Comparison of ENCODE assay signal across 39 mouse cellular contexts in the genomic region with DNA sequence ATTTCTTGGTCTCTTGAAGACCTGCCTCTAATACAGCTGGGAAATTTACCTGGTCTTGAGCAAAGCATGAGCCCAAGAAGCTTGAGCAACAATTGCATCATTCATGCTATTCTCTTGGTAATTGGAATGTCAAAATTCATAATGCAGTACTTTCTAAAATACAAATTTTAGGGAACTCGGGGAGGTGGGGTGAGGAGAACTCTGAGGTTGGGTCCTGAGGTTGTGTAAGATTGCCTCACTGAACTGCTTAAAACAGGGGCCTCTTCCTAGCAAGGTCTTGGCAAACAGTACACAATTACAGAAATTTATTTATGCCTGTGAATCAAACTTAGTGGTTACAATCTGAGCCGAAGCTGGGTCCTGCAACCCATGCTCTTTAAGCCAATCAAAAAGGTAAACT. TPM values are rescaled to one million over a fixed set of nuclear protein-coding genes. Genes with fewer than 3 reads are reported as not detected.
"Had no signal": no experiment of that assay in that cellular context is flagged by ENCODE, and none has a peak within 500 bp of the region (broad histone marks: within the 10 kb centered on the region; RNA-seq: fewer than 3 reads in every experiment).

No protein-coding gene starts in this region.

- H3K9ac ChIP-seq: heart, embryonic 13.5 days; heart, embryonic 15.5 days; hindbrain, embryonic 13.5 days; hindbrain, embryonic 15.5 days; kidney, embryonic 15.5 days; limb, embryonic 13.5 days; limb, embryonic 15.5 days; liver, embryonic 14.5 days had no signal

- H3K9me3 ChIP-seq: heart, embryonic 13.5 days; heart, embryonic 15.5 days; hindbrain, embryonic 13.5 days; hindbrain, embryonic 15.5 days; kidney, embryonic 15.5 days; limb, embryonic 13.5 days; limb, embryonic 15.5 days had no signal

- H3K36me3 ChIP-seq: heart, embryonic 13.5 days; heart, embryonic 15.5 days; hindbrain, embryonic 13.5 days; hindbrain, embryonic 15.5 days; kidney, embryonic 15.5 days; limb, embryonic 13.5 days; limb, embryonic 15.5 days had no signal

- H3K4me2 ChIP-seq: heart, embryonic 11.5 days; heart, embryonic 13.5 days; heart, embryonic 15.5 days; hindbrain, embryonic 13.5 days; hindbrain, embryonic 15.5 days; kidney, embryonic 15.5 days; limb, embryonic 13.5 days; limb, embryonic 15.5 days had no signal

- H3K27ac ChIP-seq: gastrocnemius, adult 2 months; heart, embryonic 13.5 days; heart, embryonic 15.5 days; hindbrain, embryonic 13.5 days; hindbrain, embryonic 15.5 days; hindbrain, postnatal 0 days; kidney, embryonic 15.5 days; kidney, postnatal 0 days; left cerebral cortex, adult 2 months; limb, embryonic 13.5 days; limb, embryonic 15.5 days; liver, embryonic 14.5 days had no signal

- DNase-seq: gastrocnemius, adult 2 months; gastrocnemius, postnatal 10 days; gastrocnemius, postnatal 25 days; heart, adult 18-20 months; heart, postnatal 14 days; heart, postnatal 36 days; kidney, adult 11 months; kidney, adult 2 months; kidney, adult 9 months; kidney, postnatal 14 days; kidney, postnatal 36 days; left cerebral cortex, postnatal 4 days had no signal

- H3K27me3 ChIP-seq: heart, embryonic 13.5 days; heart, embryonic 15.5 days; hindbrain, embryonic 13.5 days; hindbrain, embryonic 15.5 days; kidney, embryonic 15.5 days; limb, embryonic 13.5 days; limb, embryonic 15.5 days had no signal

- H3K4me3 ChIP-seq: gastrocnemius, adult 2 months; heart, embryonic 13.5 days; heart, embryonic 15.5 days; hindbrain, embryonic 13.5 days; hindbrain, embryonic 15.5 days; kidney, embryonic 15.5 days; left cerebral cortex, adult 2 months; limb, embryonic 13.5 days; limb, embryonic 15.5 days had no signal

- H3K4me1 ChIP-seq: heart, embryonic 13.5 days; heart, embryonic 15.5 days; hindbrain, embryonic 13.5 days; hindbrain, embryonic 15.5 days; kidney, embryonic 15.5 days; limb, embryonic 13.5 days; limb, embryonic 15.5 days had no signal

- ATAC-seq: hindbrain, postnatal 0 days; intestine, embryonic 16.5 days had no signal

RNA-seq across cellular contexts. Expression of a gene that starts 8.7 kb away (rescaled TPM):
- total RNA-seq: layer of hippocampus, adult 18-20 months; layer of hippocampus, postnatal 25 days; left cerebral cortex, postnatal 25 days had no signal

RNA-seq across cellular contexts. Expression of a gene that starts 18.1 kb away (rescaled TPM):
- total RNA-seq: gastrocnemius, adult 2 months; gastrocnemius, postnatal 25 days; heart, adult 18-20 months; hindbrain, postnatal 0 days; layer of hippocampus, adult 18-20 months; layer of hippocampus, postnatal 25 days; left cerebral cortex, postnatal 25 days had no signal
- polyA plus RNA-seq: large intestine, adult 2 months had no signal

RNA-seq across cellular contexts. Expression of a gene that starts 33.0 kb away (rescaled TPM):
- total RNA-seq: gastrocnemius, postnatal 10 days; hematopoietic stem cell, adult 5-6 weeks; hindbrain, postnatal 0 days; liver, adult 2 months had no signal
- polyA plus RNA-seq: heart, embryonic 11.5 days; heart, embryonic 13.5 days; heart, embryonic 15.5 days; heart, postnatal 0 days; hindbrain, embryonic 11.5 days; hindbrain, embryonic 13.5 days; hindbrain, embryonic 15.5 days; hindbrain, postnatal 0 days; intestine, embryonic 14.5 days; limb, embryonic 11.5 days; limb, embryonic 13.5 days; liver, adult 2 months; liver, embryonic 14.5 days had no signal

RNA-seq across cellular contexts. Expression of a gene that starts 39.9 kb away (rescaled TPM):
- total RNA-seq: gastrocnemius, adult 2 months; gastrocnemius, postnatal 10 days; gastrocnemius, postnatal 25 days; gastrocnemius, postnatal 4 days; heart, adult 18-20 months; heart, postnatal 14 days; heart, postnatal 36 days; hematopoietic stem cell, adult 5-6 weeks; hindbrain, postnatal 0 days; layer of hippocampus, adult 18-20 months; layer of hippocampus, adult 8-10 months; layer of hippocampus, postnatal 10 days; layer of hippocampus, postnatal 25 days; left cerebral cortex, adult 2 months; left cerebral cortex, postnatal 25 days; left cerebral cortex, postnatal 4 days; liver, adult 2 months had no signal
- polyA plus RNA-seq: frontal cortex, adult 2 months; heart, embryonic 11.5 days; heart, embryonic 13.5 days; heart, embryonic 15.5 days; heart, postnatal 0 days; hindbrain, embryonic 11.5 days; hindbrain, embryonic 13.5 days; hindbrain, embryonic 15.5 days; hindbrain, postnatal 0 days; intestine, embryonic 14.5 days; intestine, embryonic 16.5 days; kidney, adult 2 months; kidney, embryonic 15.5 days; large intestine, adult 2 months; limb, embryonic 11.5 days; liver, adult 2 months had no signal
